Mouse (Mus musculus) stomach, postnatal 0 days (tissue): ENCODE measurements around the gene Frat1.

ENCODE experiments used
- CTCF ChIP-seq: IDR thresholded peaks from 2 replicates; pipeline ENCODE4 v1.5.1; 2016; ENCODE audit warnings: antibody characterized with exemption, low read depth, mild to moderate bottlenecking, moderate library complexity
- EP300 ChIP-seq: optimal IDR thresholded peaks from 2 replicates; pipeline ENCODE3; 2016; ENCODE audit warnings: antibody characterized with exemption

GRCm38 (mm10) chr19:41850021-41850718 is 20.4 kb downstream of the Frat1 start:
- TF ChIP-seq CTCF (no peak), EP300 (no peak)
